10 mouse cellular contexts compared by ENCODE assay signal in genomic region chr2:127832833-127833190, GRCm38 (mm10). TPM values are rescaled to one million over a fixed set of nuclear protein-coding genes. Genes with fewer than 3 reads are reported as not detected.
A peak's percentile ranks its signal among the peaks of the same experiment; 100 is the strongest.
DNase-seq lines count a peak whose midpoint lies in the region; ATAC-seq and TF ChIP-seq lines count a peak whose summit lies in the region.
"Had no signal": no experiment of that assay in that cellular context is flagged by ENCODE, and none has a peak within 500 bp of the region (broad histone marks: within the 10 kb centered on the region; RNA-seq: fewer than 3 reads in every experiment).

No protein-coding gene starts in this region.

- no peak overlapping the region for H3K4me3 ChIP-seq in gastrocnemius, adult 2 months
- no peak overlapping the region for H3K4me3 ChIP-seq in midbrain, postnatal 0 days (ENCODE audit: low read depth, low read length)
- no peak overlapping the region for H3K4me3 ChIP-seq in midbrain, embryonic 10.5 days

- WGBS in midbrain, postnatal 0 days = 8% methylated on average over 2 of the region's 2 CpGs
- 20% methylated on average over 2 of the region's 2 CpGs for WGBS in midbrain, embryonic 10.5 days

- no peaks in the 10 kb centered on the region for H3K27me3 ChIP-seq in midbrain, postnatal 0 days (ENCODE audit: insufficient read depth, low read length)
- peaks cover 10% of the 10 kb centered on the region for H3K27me3 ChIP-seq in midbrain, embryonic 10.5 days (ENCODE audit: low read depth, poor library complexity, severe bottlenecking)

- H3K9me3 ChIP-seq in midbrain, postnatal 0 days (ENCODE audit: low read length) = no peaks in the 10 kb centered on the region
- H3K9me3 ChIP-seq in midbrain, embryonic 10.5 days (replicated peaks) = no peaks in the 10 kb centered on the region
- H3K9me3 ChIP-seq: forebrain, embryonic 13.5 days had no signal

- H3K4me2 ChIP-seq in midbrain, postnatal 0 days (ENCODE audit: low read depth, low read length, poor library complexity, severe bottlenecking) = no peak overlapping the region

- no peak overlapping the region for H3K9ac ChIP-seq in midbrain, postnatal 0 days (replicated peaks; ENCODE audit: low read length, poor library complexity, severe bottlenecking)

- peak; percentile 56 for TF ChIP-seq CTCF in gastrocnemius, adult 2 months (IDR thresholded peaks at IDR 0.05)
- peak; percentile 71 for TF ChIP-seq CTCF in midbrain, postnatal 0 days (IDR thresholded peaks at IDR 0.05)

- no peak for ATAC-seq in midbrain, postnatal 0 days (ENCODE audit: low FRiP score)
- ATAC-seq in erythroblast, adult 5-6 weeks (replicated peaks; ENCODE audit: low FRiP score, poor library complexity, severe bottlenecking) = peak; percentile 69

- no peak for DNase-seq in gastrocnemius, adult 2 months
- no peak for DNase-seq in gastrocnemius, postnatal 25 days
- DNase-seq in midbrain, postnatal 0 days (ENCODE audit: low spot score) = peak; percentile 50
- no peak for DNase-seq in midbrain, embryonic 10.5 days (ENCODE audit: low spot score)
- DNase-seq in retina, embryonic 14.5 days (ENCODE audit: low spot score) = peak; percentile 66
- DNase-seq in spleen, adult 12 weeks (ENCODE audit: low spot score) = no peak
- DNase-seq in adrenal gland, adult 2 months = no peak
- DNase-seq: right cerebral cortex, postnatal 25 days had no signal

- intact Hi-C loops in gastrocnemius, adult 2 months (cut with DNase I) = no loop called here

- no peaks in the 10 kb centered on the region for H3K36me3 ChIP-seq in midbrain, postnatal 0 days (ENCODE audit: insufficient read depth, low read length)
- H3K36me3 ChIP-seq in midbrain, embryonic 10.5 days = peaks cover 18% of the 10 kb centered on the region

- no peak overlapping the region for H3K27ac ChIP-seq in gastrocnemius, adult 2 months
- H3K27ac ChIP-seq in midbrain, postnatal 0 days (ENCODE audit: low read depth, low read length) = no peak overlapping the region
- no peak overlapping the region for H3K27ac ChIP-seq in midbrain, embryonic 10.5 days (replicated peaks)
- H3K27ac ChIP-seq: forebrain, embryonic 13.5 days had no signal

- H3K4me1 ChIP-seq in midbrain, postnatal 0 days (ENCODE audit: insufficient read depth, low read length) = no peaks in the 10 kb centered on the region
- peaks cover 20% of the 10 kb centered on the region for H3K4me1 ChIP-seq in midbrain, embryonic 10.5 days

RNA-seq across cellular contexts. Expression of gene Bub1, which starts 1.1 kb away (rescaled TPM):
- not detected for total RNA-seq in gastrocnemius, adult 2 months (2021)
- total RNA-seq in gastrocnemius, postnatal 25 days (2021) = under 1 TPM; 0.49 to 0.62 TPM
- total RNA-seq in midbrain, postnatal 0 days (2014; rRNA removed) = 3.7 and 8.8 TPM in 2 replicates
- 1.9 and 2.2 TPM in 2 replicates for polyA plus RNA-seq in midbrain, postnatal 0 days (2015; fragmentation: Nextera tagmentation; extraction: Ambion mirVana)
- polyA plus RNA-seq in midbrain, embryonic 10.5 days (2016; fragmentation: Nextera tagmentation; extraction: Ambion mirVana) = 100 and 109 TPM in 2 replicates
- 17.6 and 31.1 TPM in 2 replicates for total RNA-seq in erythroblast, adult 5-6 weeks (2015; ENCODE audit: low replicate concordance)
- 18.7 and 20.6 TPM in 2 replicates for total RNA-seq in erythroblast, adult 5-6 weeks (2017; ENCODE audit: low replicate concordance)
- total RNA-seq in adrenal gland, adult 2 months (2021) = 1 to 10 TPM in 1 of 2 experiments, under 1 TPM in 1; 0.24 to 1.2 TPM
- polyA plus RNA-seq in adrenal gland, adult 2 months (2012; rRNA removed) = 0.02 and 0.35 TPM in 2 replicates

RNA-seq across cellular contexts. Expression of gene Acoxl, which starts 5.9 kb away (rescaled TPM):
- total RNA-seq in gastrocnemius, adult 2 months (2021) = under 1 TPM in 1 of 2 experiments, not detected in 1; 0.20 TPM
- total RNA-seq in gastrocnemius, postnatal 25 days (2021) = under 1 TPM in 1 of 2 experiments, not detected in 1; 0.27 TPM
- total RNA-seq in midbrain, postnatal 0 days (2014; rRNA removed) = 0.05 TPM in 1 of 2 replicates, not detected in the other
- 0.12 and 0.31 TPM in 2 replicates for polyA plus RNA-seq in midbrain, postnatal 0 days (2015; fragmentation: Nextera tagmentation; extraction: Ambion mirVana)
- polyA plus RNA-seq in midbrain, embryonic 10.5 days (2016; fragmentation: Nextera tagmentation; extraction: Ambion mirVana) = 0.05 and 0.07 TPM in 2 replicates
- not detected in 2 replicates for total RNA-seq in erythroblast, adult 5-6 weeks (2015; ENCODE audit: low replicate concordance)
- not detected in 2 replicates for total RNA-seq in erythroblast, adult 5-6 weeks (2017; ENCODE audit: low replicate concordance)
- total RNA-seq in adrenal gland, adult 2 months (2021) = 1 to 10 TPM in 1 of 2 experiments, under 1 TPM in 1; 0.35 to 1.4 TPM
- 0.60 and 0.94 TPM in 2 replicates for polyA plus RNA-seq in adrenal gland, adult 2 months (2012; rRNA removed)
- polyA plus RNA-seq: forebrain, embryonic 13.5 days had no signal

RNA-seq across cellular contexts. Expression of gene Mtln, which starts 40.5 kb away (rescaled TPM):
- total RNA-seq in gastrocnemius, adult 2 months (2021) = 100 to 1,000 TPM; 120 TPM
- total RNA-seq in gastrocnemius, postnatal 25 days (2021) = 100 to 1,000 TPM; 104 to 110 TPM
- 10.9 and 24.4 TPM in 2 replicates for total RNA-seq in midbrain, postnatal 0 days (2014; rRNA removed)
- 56.6 and 63.0 TPM in 2 replicates for polyA plus RNA-seq in midbrain, postnatal 0 days (2015; fragmentation: Nextera tagmentation; extraction: Ambion mirVana)
- polyA plus RNA-seq in midbrain, embryonic 10.5 days (2016; fragmentation: Nextera tagmentation; extraction: Ambion mirVana) = 26.5 and 30.3 TPM in 2 replicates
- total RNA-seq in erythroblast, adult 5-6 weeks (2015; ENCODE audit: low replicate concordance) = 1.7 and 5.6 TPM in 2 replicates
- 2.1 and 7.9 TPM in 2 replicates for total RNA-seq in erythroblast, adult 5-6 weeks (2017; ENCODE audit: low replicate concordance)
- total RNA-seq in adrenal gland, adult 2 months (2021) = 100 to 1,000 TPM in 1 of 2 experiments, 10 to 100 TPM in 1; 84.2 to 104 TPM
- 78.5 and 116 TPM in 2 replicates for polyA plus RNA-seq in adrenal gland, adult 2 months (2012; rRNA removed)

RNA-seq across cellular contexts. Expression of gene Nphp1, which starts 44.1 kb away (rescaled TPM):
- 10 to 100 TPM; 21.5 to 23.2 TPM for total RNA-seq in gastrocnemius, adult 2 months (2021)
- total RNA-seq in gastrocnemius, postnatal 25 days (2021) = 10 to 100 TPM; 16.7 to 20.0 TPM
- total RNA-seq in midbrain, postnatal 0 days (2014; rRNA removed) = 10.4 and 11.3 TPM in 2 replicates
- polyA plus RNA-seq in midbrain, postnatal 0 days (2015; fragmentation: Nextera tagmentation; extraction: Ambion mirVana) = 17.1 and 18.6 TPM in 2 replicates
- 42.2 and 45.1 TPM in 2 replicates for polyA plus RNA-seq in midbrain, embryonic 10.5 days (2016; fragmentation: Nextera tagmentation; extraction: Ambion mirVana)
- 0.63 and 3.3 TPM in 2 replicates for total RNA-seq in erythroblast, adult 5-6 weeks (2015; ENCODE audit: low replicate concordance)
- 0.84 and 2.6 TPM in 2 replicates for total RNA-seq in erythroblast, adult 5-6 weeks (2017; ENCODE audit: low replicate concordance)
- 10 to 100 TPM; 21.1 to 25.7 TPM for total RNA-seq in adrenal gland, adult 2 months (2021)
- 4.9 and 5.6 TPM in 2 replicates for polyA plus RNA-seq in adrenal gland, adult 2 months (2012; rRNA removed)

Comparison
In these comparisons a context has a peak if more than half of its experiments do, and no peak if none do; other contexts are left out.
1. DNase-seq: peak in midbrain, postnatal 0 days (single experiment) and retina, embryonic 14.5 days (single experiment); none in gastrocnemius, adult 2 months (single experiment), gastrocnemius, postnatal 25 days (single experiment), midbrain, embryonic 10.5 days (single experiment), spleen, adult 12 weeks (single experiment) and adrenal gland, adult 2 months (single experiment).